Mouse (Mus musculus) thymus, adult 2 months (tissue): Measurements from ENCODE around the gene Ppp2r2c. TPM values are rescaled to one million over a fixed set of nuclear protein-coding genes. Genes with fewer than 3 reads are reported as not detected.

ENCODE experiments used
- DNase-seq: peaks from one replicate; pipeline ENCODE4 v3.0.0; 2021
- H3K27ac ChIP-seq: fragments of 200-500 bp; 2 replicates; pipeline ENCODE4 v1.5.1; 2012; ENCODE audit warnings: low read length, control low read depth; ENCODE audit not compliant: control insufficient read depth, insufficient read depth
- H3K27me3 ChIP-seq: fragments of 200-500 bp; 2 replicates; pipeline ENCODE4 v1.6.1; 2012; ENCODE audit warnings: mild to moderate bottlenecking, low read length, moderate library complexity, mixed read lengths; ENCODE audit not compliant: control insufficient read depth, insufficient read depth
- H3K36me3 ChIP-seq: fragments of 200-500 bp; 2 replicates; pipeline ENCODE4 v1.6.1; 2012; ENCODE audit warnings: mild to moderate bottlenecking, low read length, moderate library complexity; ENCODE audit not compliant: control insufficient read depth, insufficient read depth
- H3K4me1 ChIP-seq: fragments of 200-500 bp; replicated peaks from 2 replicates; pipeline ENCODE4 v1.6.1; 2012; ENCODE audit warnings: low read length; ENCODE audit not compliant: control insufficient read depth, insufficient read depth
- H3K4me3 ChIP-seq: fragments of 200-500 bp; 2 replicates; pipeline ENCODE4 v1.5.1; 2012; ENCODE audit warnings: mild to moderate bottlenecking, low read length, control low read depth, moderate library complexity; ENCODE audit not compliant: control insufficient read depth, insufficient read depth
- CTCF ChIP-seq: fragments of 200-500 bp; IDR thresholded peaks from 2 replicates; pipeline ENCODE4 v1.5.1; 2012; ENCODE audit warnings: mild to moderate bottlenecking, control low read depth, low read length, moderate library complexity, borderline replicate concordance; ENCODE audit not compliant: control insufficient read depth, poor library complexity, insufficient read depth; ENCODE audit errors: extremely low read depth
- POLR2A ChIP-seq: fragments of 200-500 bp; IDR thresholded peaks from 2 replicates; pipeline ENCODE4 v1.6.1; 2012; ENCODE audit warnings: mild to moderate bottlenecking, low read length, control low read depth, moderate library complexity; ENCODE audit not compliant: control insufficient read depth, poor library complexity, insufficient read depth; ENCODE audit errors: extremely low read depth
- WGBS: fragments of 180-500 bp; shearing (Covaris S2); methylation state at CpG from one replicate; pipeline ENCODE4 v1.1.7; 2018; 5-methylcytosine and 5-hydroxymethylcytosine counted together
- polyA plus RNA-seq: library from polyadenylated mRNA; depleted of rRNA; stranded (reverse); fragments of >200 nt; gene quantifications from 2 replicates; pipeline ENCODE4 v1.2.3, GENCODE M21; 2012; rRNA removed

Ppp2r2c gene
- polyA plus RNA-seq, 1 experiment: 0.16 TPM

GRCm38 (mm10) chr5:37002001-37002400, 133.7 kb downstream of the Ppp2r2c start:
- H3K36me3 ChIP-seq: no peaks in the 10 kb centered on the region
- no peak overlapping the region for H3K27ac ChIP-seq
- peak; percentile 79 for DNase-seq
- TF ChIP-seq CTCF: no peak
- no peak for TF ChIP-seq POLR2A
- 50% methylated on average over 2 of the region's 2 CpGs for WGBS
- no peaks in the 10 kb centered on the region for H3K27me3 ChIP-seq
- peaks cover 18% of the 10 kb centered on the region for H3K4me1 ChIP-seq
- no peak overlapping the region for H3K4me3 ChIP-seq

Other genes with a start within 250 kb of the Ppp2r2c start
- gene D5Ertd579e, start 172.5 kb upstream of the Ppp2r2c start, polyA plus RNA-seq: 22.9 and 26.8 TPM in 2 replicates
- 30.9 and 37.8 TPM in 2 replicates for gene Bloc1s4, start 119.9 kb upstream of the Ppp2r2c start, polyA plus RNA-seq
- gene Mrfap1, start 71.7 kb upstream of the Ppp2r2c start, polyA plus RNA-seq: 92.4 and 119 TPM in 2 replicates
- 76.3 and 78.1 TPM in 2 replicates for gene Man2b2, start 37.9 kb upstream of the Ppp2r2c start, polyA plus RNA-seq
- 7.1 and 8.5 TPM in 2 replicates for gene Wfs1, start 120.7 kb downstream of the Ppp2r2c start, polyA plus RNA-seq
- 3.6 and 4.3 TPM in 2 replicates for gene Gm1043, start 216.9 kb downstream of the Ppp2r2c start, polyA plus RNA-seq